Mouse (Mus musculus) hindbrain, postnatal 0 days (tissue): ENCODE results near the gene Gm21834. TPM values are rescaled to one million over a fixed set of nuclear protein-coding genes. Genes with fewer than 3 reads are reported as not detected.

Source experiments
- ATAC-seq: fragments of 200-750 bp; cut with Nextera tagmentation; 2 replicates; pipeline ENCODE4 v1.8.0; 2017; ENCODE audit warnings: mild to moderate bottlenecking, moderate TSS enrichment, moderate library complexity
- DNase-seq: peaks from one replicate; pipeline ENCODE4 v3.0.0-alpha.2; 2015; ENCODE audit warnings: low spot score
- H3K27ac ChIP-seq: fragments of 300-500 bp; sonication (generic); 2 replicates; pipeline ENCODE4 v1.5.1; 2014; ENCODE audit warnings: mild to moderate bottlenecking
- H3K27me3 ChIP-seq: fragments of 300-500 bp; sonication (generic); 2 replicates; pipeline ENCODE4 v1.6.1; 2014; ENCODE audit warnings: low read length, mixed read lengths; ENCODE audit not compliant: insufficient read depth
- H3K36me3 ChIP-seq: fragments of 300-500 bp; sonication (generic); 2 replicates; pipeline ENCODE4 v1.6.1; 2014; ENCODE audit warnings: low read length, mixed read lengths; ENCODE audit not compliant: insufficient read depth
- H3K4me1 ChIP-seq: fragments of 300-500 bp; sonication (generic); 2 replicates; pipeline ENCODE4 v1.6.1; 2014; ENCODE audit warnings: antibody characterized with exemption, low read length, mixed read lengths; ENCODE audit not compliant: insufficient read depth
- H3K4me2 ChIP-seq: fragments of 300-500 bp; sonication (generic); 2 replicates; pipeline ENCODE4 v1.6.1; 2014; ENCODE audit warnings: low read depth, mild to moderate bottlenecking, low read length, moderate library complexity, mixed read lengths
- H3K4me3 ChIP-seq: fragments of 300-500 bp; sonication (generic); 2 replicates; pipeline ENCODE4 v1.5.1; 2014; ENCODE audit warnings: low read length
- H3K9ac ChIP-seq: fragments of 300-500 bp; sonication (generic); replicated peaks from 2 replicates; pipeline ENCODE4 v1.6.1; 2014; ENCODE audit warnings: mild to moderate bottlenecking, low read length, moderate library complexity, mixed read lengths
- H3K9me3 ChIP-seq: fragments of 300-500 bp; sonication (generic); 2 replicates; pipeline ENCODE4 v1.6.1; 2016; ENCODE audit warnings: low read length, mixed read lengths
- CTCF ChIP-seq: IDR thresholded peaks from 2 replicates; pipeline ENCODE4 v1.5.1; 2016; ENCODE audit warnings: antibody characterized with exemption, control low read depth, low read depth
- WGBS: fragments of 180-500 bp; shearing (Covaris S2); extraction: QIAGEN DNeasy Blood & Tissue Kit; methylation state at CpG from one replicate; pipeline ENCODE4 v1.1.7; 2014; 5-methylcytosine and 5-hydroxymethylcytosine counted together
- polyA plus RNA-seq: library from polyadenylated mRNA; unstranded; fragments of >200 nt; fragmentation: Nextera tagmentation; extraction: Ambion mirVana; gene quantifications from 2 replicates; pipeline ENCODE4 v1.2.1, GENCODE M21; 2015
- total RNA-seq: library from RNA; depleted of rRNA; stranded (reverse); fragments of >200 nt; gene quantifications from 2 replicates; pipeline ENCODE4 v1.2.3, GENCODE M21; 2014; rRNA removed

The Gm21834 gene
- total RNA-seq, result not detected in 2 replicates
- polyA plus RNA-seq, result not detected in 2 replicates

DNA sequence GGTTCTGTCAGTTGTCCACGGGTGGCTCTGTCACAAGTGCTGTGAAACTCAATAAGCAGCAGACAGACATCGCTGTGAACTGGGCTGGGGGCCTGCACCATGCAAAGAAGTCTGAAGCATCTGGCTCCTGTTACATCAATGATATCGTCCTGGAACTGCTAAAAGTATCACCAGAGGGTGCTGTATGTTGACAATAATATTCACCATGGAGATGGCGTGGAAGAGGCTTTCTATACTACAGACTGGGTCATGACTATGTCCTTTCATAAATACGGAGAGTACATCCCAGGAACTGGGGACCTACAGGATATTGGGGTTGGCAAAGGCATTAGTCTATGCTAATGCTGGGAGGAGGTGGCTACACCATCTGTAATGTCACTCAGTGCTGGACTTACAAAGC is at the start of gene Gm21834:
Gene Gm21834 (minus strand): TSS at position 101 of the 400 bp plus-strand sequence.
- Histone ChIP-seq H3K4me2 (no peak within 1 kb of the TSS), H3K4me3 (no peak within 1 kb of the TSS), H3K36me3 (no peaks in the 10 kb centered on the region), H3K4me1 (no peaks in the 10 kb centered on the region), H3K27me3 (no peaks in the 10 kb centered on the region), H3K27ac (no peak within 1 kb of the TSS), H3K9me3 (no peaks in the 10 kb centered on the region), H3K9ac (no peak within 1 kb of the TSS)
- no peak for TF ChIP-seq CTCF
- WGBS, result 84% methylated on average over 5 of the region's 5 CpGs
- ATAC-seq (no peak), DNase-seq (no peak)

- no peaks in the 10 kb centered on the region for H3K36me3 ChIP-seq
- H3K4me2 ChIP-seq, result no peak overlapping the region
- no peak for DNase-seq
- H3K9me3 ChIP-seq, result no peaks in the 10 kb centered on the region
- H3K27ac ChIP-seq, result no peak overlapping the region
- no peak for TF ChIP-seq CTCF
- no peak overlapping the region for H3K9ac ChIP-seq
- no peaks in the 10 kb centered on the region for H3K4me1 ChIP-seq
- no peak for ATAC-seq
- WGBS, result 79% methylated on average over 1 of the region's 1 CpGs
- no peaks in the 10 kb centered on the region for H3K27me3 ChIP-seq
- H3K4me3 ChIP-seq, result no peak overlapping the region
Measured at GRCm38 (mm10) chr17:57788161-57788799, 46.3 kb upstream of the Gm21834 start.

DNA sequence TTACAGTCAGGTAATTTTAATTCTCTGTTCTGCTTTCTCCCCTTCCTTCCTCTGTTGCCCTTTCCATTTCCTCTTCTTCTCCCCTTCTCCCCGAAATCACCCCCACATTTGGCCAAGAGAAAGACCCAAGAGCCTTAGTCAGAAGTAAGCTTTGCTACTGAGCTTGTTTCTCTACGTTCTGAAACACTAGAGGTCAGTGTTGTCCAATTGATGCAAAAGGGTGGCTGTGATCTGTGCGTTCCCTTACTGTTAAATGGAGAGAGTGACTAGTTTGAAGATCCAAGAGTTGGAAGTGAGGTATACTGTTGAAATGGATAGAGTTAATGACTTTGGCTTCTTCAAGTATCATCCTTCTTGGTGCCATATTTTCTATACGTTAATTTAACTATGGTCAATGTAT is 28.9 kb upstream of the Gm21834 start:
- peak overlapping the region; percentile 75 for H3K4me2 ChIP-seq
- H3K27ac ChIP-seq, result no peak overlapping the region
- peak overlapping the region; percentile 46 for H3K4me3 ChIP-seq
- H3K9ac ChIP-seq, result no peak overlapping the region
- DNase-seq (peak; percentile 87), ATAC-seq (peak; percentile 82)
- H3K9me3 ChIP-seq, result no peaks in the 10 kb centered on the region
- WGBS, result 17% methylated on average over 4 of the region's 4 CpGs
- no peaks in the 10 kb centered on the region for H3K4me1 ChIP-seq
- TF ChIP-seq CTCF, result peak; percentile 78
- H3K27me3 ChIP-seq, result no peaks in the 10 kb centered on the region
- no peaks in the 10 kb centered on the region for H3K36me3 ChIP-seq

GRCm38 (mm10) chr17:57768622-57769610 is 26.9 kb upstream of the Gm21834 start, which contains the start of gene Cntnap5c:
Gene Cntnap5c (plus strand): TSS chr17:57769570.
- no peaks in the 10 kb centered on the region for H3K9me3 ChIP-seq
- ATAC-seq (peak; percentile 90), DNase-seq (peak; percentile 75)
- peak within 1 kb of the TSS; percentile 75 for H3K4me2 ChIP-seq
- no peak for TF ChIP-seq CTCF
- H3K4me1 ChIP-seq, result no peaks in the 10 kb centered on the region
- H3K9ac ChIP-seq, result peak within 1 kb of the TSS; percentile 19
- H3K36me3 ChIP-seq, result no peaks in the 10 kb centered on the region
- H3K27me3 ChIP-seq, result no peaks in the 10 kb centered on the region
- H3K27ac ChIP-seq, result no peak within 1 kb of the TSS
- WGBS, result 17% methylated on average over 26 of the region's 26 CpGs
- peak within 1 kb of the TSS; percentile 46 for H3K4me3 ChIP-seq

DNA sequence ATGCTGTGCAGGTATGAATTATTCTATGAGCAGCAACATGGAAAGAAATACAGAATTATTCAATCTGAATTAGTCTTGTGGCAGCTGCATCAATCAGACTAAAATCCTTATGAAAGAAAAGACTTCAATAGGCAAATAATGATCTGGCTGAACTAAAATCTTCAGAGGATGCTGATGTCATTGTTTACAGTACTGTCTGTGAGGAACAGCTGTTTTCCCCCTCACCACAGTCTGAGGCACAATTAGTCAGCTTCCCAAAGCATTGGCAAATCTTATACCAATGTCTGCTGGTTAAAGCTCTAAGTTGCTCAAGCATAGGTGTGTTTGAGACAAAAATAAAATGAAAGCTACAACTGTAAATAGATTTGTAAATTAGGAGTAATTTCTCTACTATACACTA is 25.3 kb upstream of the Gm21834 start:
- TF ChIP-seq CTCF, result no peak
- Histone ChIP-seq H3K4me2 (no peak overlapping the region), H3K4me1 (no peaks in the 10 kb centered on the region), H3K36me3 (no peaks in the 10 kb centered on the region), H3K9ac (no peak overlapping the region), H3K4me3 (no peak overlapping the region), H3K9me3 (no peaks in the 10 kb centered on the region), H3K27ac (no peak overlapping the region), H3K27me3 (no peaks in the 10 kb centered on the region)
- ATAC-seq, result no peak
- no peak for DNase-seq

DNA sequence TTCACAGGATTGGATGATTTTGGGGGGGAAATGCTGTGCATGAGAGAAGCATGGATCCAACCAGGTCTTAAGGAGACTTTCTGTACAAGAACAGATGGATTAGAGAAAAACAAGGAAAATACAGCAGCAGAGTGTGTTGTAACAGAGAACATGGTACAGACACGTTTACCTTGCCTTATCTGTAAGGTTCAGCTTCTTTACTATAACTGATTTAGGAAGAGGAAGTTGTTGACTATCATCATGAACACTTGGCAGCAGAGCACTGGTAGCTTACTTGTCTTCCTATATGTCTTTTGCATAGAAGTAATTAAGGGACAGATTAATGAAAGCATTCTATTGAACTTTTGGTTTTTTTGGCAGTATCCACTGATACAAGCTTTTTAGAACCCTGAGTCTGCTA is 16.0 kb upstream of the Gm21834 start:
- no peak overlapping the region for H3K9ac ChIP-seq
- ATAC-seq, result no peak
- no peaks in the 10 kb centered on the region for H3K4me1 ChIP-seq
- H3K4me3 ChIP-seq, result no peak overlapping the region
- no peaks in the 10 kb centered on the region for H3K27me3 ChIP-seq
- no peaks in the 10 kb centered on the region for H3K36me3 ChIP-seq
- no peak for DNase-seq
- H3K9me3 ChIP-seq, result no peaks in the 10 kb centered on the region
- no peak for TF ChIP-seq CTCF
- no peak overlapping the region for H3K4me2 ChIP-seq
- H3K27ac ChIP-seq, result no peak overlapping the region
- WGBS, result 58% methylated on average over 1 of the region's 1 CpGs
